Mouse (Mus musculus): ENCODE measurements around the gene Sox18. TPM values are rescaled to one million over a fixed set of nuclear protein-coding genes. Genes with fewer than 3 reads are reported as not detected.

The Sox18 gene
- total and polyA plus RNA-seq, 3 experiments, result 37.8 to 105 (median 46.2) TPM

DNA sequence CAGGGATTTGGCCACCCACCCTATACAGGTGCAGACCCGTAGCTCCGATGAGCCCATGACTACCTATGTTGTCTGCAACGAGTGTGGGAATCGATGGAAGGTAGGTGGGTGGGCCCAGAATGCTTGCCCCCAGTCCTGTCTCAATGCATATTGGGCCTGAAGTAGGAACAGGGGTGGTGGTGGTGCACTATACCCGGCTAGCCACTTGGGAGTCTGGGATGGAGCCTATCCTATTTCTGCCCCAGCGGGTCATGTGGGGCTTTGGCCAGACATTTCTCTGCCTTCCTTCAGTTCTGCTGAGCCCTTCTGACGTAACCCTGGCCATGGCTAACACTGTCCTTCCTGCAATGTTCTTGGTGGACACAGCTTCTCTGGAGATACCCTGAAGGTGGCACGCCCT is 16.1 kb upstream of the Sox18 start:
- TF ChIP-seq EP300 (IDR thresholded peaks at IDR 0.05; ENCODE audit: insufficient read depth, low read depth, low read length) (no peak), POLR2A (IDR thresholded peaks at IDR 0.05; ENCODE audit: insufficient read depth, low read depth, low read length) (no peak), CTCF (IDR thresholded peaks at IDR 0.05) (no peak)
- intact Hi-C loops (cut with DNase I), result no loop called here
- Histone ChIP-seq H3K4me3 (no peak overlapping the region), H3K27ac (no peak overlapping the region), H3K4me1 (ENCODE audit: control insufficient read depth, insufficient read depth, low read length) (no peaks in the 10 kb centered on the region), H3K9ac (ENCODE audit: low read depth, low read length) (no peak overlapping the region), H3K27me3 (ENCODE audit: control insufficient read depth, insufficient read depth, low read length) (no peaks in the 10 kb centered on the region), H3K36me3 (ENCODE audit: control insufficient read depth, insufficient read depth, low read length) (no peaks in the 10 kb centered on the region), H3K79me2 (replicated peaks; ENCODE audit: control insufficient read depth, insufficient read depth, low read length) (no peaks in the 10 kb centered on the region)
- DNase-seq, result peak in 1 of 2 experiments; percentile 1
- 92% methylated on average over 8 of the region's 8 CpGs for WGBS

DNA sequence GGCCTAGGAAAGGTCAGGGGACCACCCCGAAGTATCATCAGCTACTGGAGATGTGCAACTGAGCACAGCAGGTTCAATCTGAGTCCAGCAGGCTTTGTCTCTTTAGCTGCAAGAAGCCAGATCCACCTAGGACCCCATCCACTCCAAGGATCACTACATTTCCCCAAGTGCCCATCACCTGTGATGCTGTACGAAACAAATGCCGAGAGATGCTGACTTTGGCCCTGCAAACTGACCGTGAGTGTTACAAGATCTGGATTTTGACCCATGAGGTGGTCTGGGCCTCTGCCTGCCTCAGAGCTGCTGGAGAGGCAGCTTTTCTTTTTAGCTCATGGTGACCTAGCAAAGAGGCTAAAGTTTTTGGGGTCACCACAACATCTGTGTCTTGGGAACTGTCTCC is 14.2 kb upstream of the Sox18 start:
- Histone ChIP-seq H3K27me3 (ENCODE audit: control insufficient read depth, insufficient read depth, low read length) (no peaks in the 10 kb centered on the region), H3K9ac (ENCODE audit: low read depth, low read length) (no peak overlapping the region), H3K79me2 (replicated peaks; ENCODE audit: control insufficient read depth, insufficient read depth, low read length) (no peaks in the 10 kb centered on the region), H3K36me3 (ENCODE audit: control insufficient read depth, insufficient read depth, low read length) (no peaks in the 10 kb centered on the region), H3K4me1 (ENCODE audit: control insufficient read depth, insufficient read depth, low read length) (peaks cover 1% of the 10 kb centered on the region), H3K27ac (no peak overlapping the region), H3K4me3 (no peak overlapping the region)
- WGBS, result 92% methylated on average over 4 of the region's 4 CpGs
- intact Hi-C loops (cut with DNase I), result loop anchor here (2.0 kb wide), 1 partner anchor 21 kb away; no protein-coding TSS in a partner anchor
- peak in 1 of 2 experiments; percentile 1 for DNase-seq
- TF ChIP-seq CTCF (IDR thresholded peaks at IDR 0.05), result no peak
- TF ChIP-seq POLR2A (IDR thresholded peaks at IDR 0.05; ENCODE audit: insufficient read depth, low read depth, low read length), result no peak
- no peak for TF ChIP-seq EP300 (IDR thresholded peaks at IDR 0.05; ENCODE audit: insufficient read depth, low read depth, low read length)

DNA sequence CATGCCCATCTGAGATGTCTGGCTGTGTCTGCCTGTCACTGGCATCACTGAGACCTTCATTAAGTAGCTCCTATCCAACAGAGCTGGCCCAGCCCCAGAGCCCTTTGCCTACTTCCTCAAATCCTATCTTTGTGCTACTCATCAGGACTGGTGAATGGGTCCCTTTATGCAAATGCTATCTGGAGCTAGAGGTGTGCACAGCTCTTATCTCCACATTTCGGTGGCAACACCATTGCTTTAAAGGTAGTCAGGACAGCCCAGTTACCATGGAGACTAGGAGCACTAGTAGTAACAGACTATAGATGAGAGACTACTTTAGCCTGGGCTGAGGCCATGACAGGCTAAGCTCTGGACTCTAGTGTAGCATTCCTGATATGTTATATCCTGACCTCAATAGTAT is 13.3 kb upstream of the Sox18 start:
- H3K79me2 ChIP-seq (replicated peaks; ENCODE audit: control insufficient read depth, insufficient read depth, low read length), result no peaks in the 10 kb centered on the region
- H3K27ac ChIP-seq, result no peak overlapping the region
- no peak for DNase-seq
- H3K4me1 ChIP-seq (ENCODE audit: control insufficient read depth, insufficient read depth, low read length), result peaks cover 2% of the 10 kb centered on the region
- 74% methylated on average over 1 of the region's 1 CpGs for WGBS
- no peak overlapping the region for H3K9ac ChIP-seq (ENCODE audit: low read depth, low read length)
- no peaks in the 10 kb centered on the region for H3K36me3 ChIP-seq (ENCODE audit: control insufficient read depth, insufficient read depth, low read length)
- H3K4me3 ChIP-seq, result no peak overlapping the region
- intact Hi-C loops (cut with DNase I), result loop anchor here (2.0 to 5.0 kb wide), 3 partner anchors 22 to 162 kb away; partner anchors contain the start of gene Dnajc5
- TF ChIP-seq CTCF (IDR thresholded peaks at IDR 0.05) (no peak), POLR2A (IDR thresholded peaks at IDR 0.05; ENCODE audit: insufficient read depth, low read depth, low read length) (no peak), EP300 (IDR thresholded peaks at IDR 0.05; ENCODE audit: insufficient read depth, low read depth, low read length) (no peak)
- no peaks in the 10 kb centered on the region for H3K27me3 ChIP-seq (ENCODE audit: control insufficient read depth, insufficient read depth, low read length)

DNA sequence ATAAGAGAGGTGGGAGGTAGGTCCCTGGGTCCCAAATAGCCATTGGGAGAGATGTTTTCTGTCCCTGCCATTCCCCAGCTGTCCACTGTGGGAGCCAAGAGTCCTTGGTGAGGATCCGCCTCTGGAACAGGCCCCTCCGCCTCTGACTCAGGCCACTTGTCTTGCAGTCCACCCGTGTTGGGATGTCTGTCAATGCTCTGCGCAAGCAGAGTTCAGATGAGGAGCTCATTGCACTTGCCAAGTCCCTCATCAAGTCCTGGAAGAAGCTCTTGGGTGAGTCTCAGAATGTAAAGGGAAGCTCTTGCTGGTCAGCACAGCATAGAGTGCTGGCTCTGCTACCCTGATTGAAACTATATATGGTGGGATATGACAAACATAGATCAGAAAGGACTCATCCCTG is 11.9 kb upstream of the Sox18 start:
- H3K9ac ChIP-seq (ENCODE audit: low read depth, low read length), result no peak overlapping the region
- no peak overlapping the region for H3K27ac ChIP-seq
- no peaks in the 10 kb centered on the region for H3K36me3 ChIP-seq (ENCODE audit: control insufficient read depth, insufficient read depth, low read length)
- no peak overlapping the region for H3K4me3 ChIP-seq
- no peaks in the 10 kb centered on the region for H3K79me2 ChIP-seq (replicated peaks; ENCODE audit: control insufficient read depth, insufficient read depth, low read length)
- H3K27me3 ChIP-seq (ENCODE audit: control insufficient read depth, insufficient read depth, low read length), result no peaks in the 10 kb centered on the region
- WGBS, result 65% methylated on average over 4 of the region's 4 CpGs
- DNase-seq, result peak in 1 of 2 experiments; percentile 18
- peaks cover 4% of the 10 kb centered on the region for H3K4me1 ChIP-seq (ENCODE audit: control insufficient read depth, insufficient read depth, low read length)
- intact Hi-C loops (cut with DNase I), result loop anchor here (5.0 kb wide), 2 partner anchors 41 to 161 kb away; partner anchors contain the start of gene Dnajc5
- TF ChIP-seq CTCF (IDR thresholded peaks at IDR 0.05), result no peak
- no peak for TF ChIP-seq POLR2A (IDR thresholded peaks at IDR 0.05; ENCODE audit: insufficient read depth, low read depth, low read length)
- TF ChIP-seq EP300 (IDR thresholded peaks at IDR 0.05; ENCODE audit: insufficient read depth, low read depth, low read length), result no peak

DNA sequence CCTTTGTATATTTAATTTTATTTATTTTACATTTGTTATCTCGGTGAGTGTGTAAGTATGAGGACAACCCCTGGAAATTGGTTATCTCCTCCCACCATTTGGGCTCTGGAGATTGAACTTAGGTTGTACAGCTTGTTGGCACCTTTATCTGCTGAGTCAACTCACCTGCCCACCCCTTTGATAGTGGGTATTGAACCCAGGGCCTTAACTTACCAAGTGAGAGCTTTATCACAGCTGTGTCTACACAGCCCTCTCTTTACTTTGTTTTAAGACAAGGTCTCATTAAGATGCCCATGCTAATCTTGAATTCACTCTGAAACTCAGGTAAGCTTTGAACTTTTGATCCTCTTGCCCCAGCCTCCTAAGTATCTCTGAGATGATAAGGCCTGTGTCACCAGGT is 10.5 kb upstream of the Sox18 start:
- H3K79me2 ChIP-seq (replicated peaks; ENCODE audit: control insufficient read depth, insufficient read depth, low read length), result no peaks in the 10 kb centered on the region
- H3K4me3 ChIP-seq, result no peak overlapping the region
- H3K27ac ChIP-seq, result no peak overlapping the region
- 73% methylated on average over 1 of the region's 1 CpGs for WGBS
- DNase-seq, result no peak
- no peaks in the 10 kb centered on the region for H3K36me3 ChIP-seq (ENCODE audit: control insufficient read depth, insufficient read depth, low read length)
- TF ChIP-seq POLR2A (IDR thresholded peaks at IDR 0.05; ENCODE audit: insufficient read depth, low read depth, low read length), result no peak
- no peak for TF ChIP-seq EP300 (IDR thresholded peaks at IDR 0.05; ENCODE audit: insufficient read depth, low read depth, low read length)
- no peak for TF ChIP-seq CTCF (IDR thresholded peaks at IDR 0.05)
- intact Hi-C loops (cut with DNase I), result loop anchor here (5.0 kb wide), 2 partner anchors 40 to 160 kb away; partner anchors contain the start of gene Dnajc5
- peaks cover 5% of the 10 kb centered on the region for H3K4me1 ChIP-seq (ENCODE audit: control insufficient read depth, insufficient read depth, low read length)
- H3K27me3 ChIP-seq (ENCODE audit: control insufficient read depth, insufficient read depth, low read length), result no peaks in the 10 kb centered on the region
- no peak overlapping the region for H3K9ac ChIP-seq (ENCODE audit: low read depth, low read length)

DNA sequence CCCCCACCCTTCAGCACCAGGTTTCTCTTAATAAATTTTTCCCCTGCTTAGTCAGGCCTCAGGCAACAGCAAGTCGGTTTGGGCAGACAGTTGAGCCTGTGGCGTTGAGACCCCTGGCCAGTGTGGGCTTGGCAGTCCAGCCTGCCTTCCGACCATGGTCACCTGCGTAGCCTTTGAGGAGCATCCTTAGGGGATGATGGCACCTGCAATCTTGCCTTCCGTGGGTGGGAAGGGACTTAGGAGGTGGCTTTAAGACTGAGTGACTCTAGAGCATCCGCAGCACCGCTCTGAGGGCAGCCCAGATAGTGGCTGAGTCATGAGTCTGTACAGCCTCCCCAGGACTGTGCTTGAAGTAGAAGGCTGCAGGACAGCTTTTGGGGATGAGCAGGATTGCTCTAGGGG is 9.3 kb upstream of the Sox18 start:
- no peaks in the 10 kb centered on the region for H3K27me3 ChIP-seq (ENCODE audit: control insufficient read depth, insufficient read depth, low read length)
- DNase-seq, result no peak
- peak overlapping the region; percentile 88 for H3K9ac ChIP-seq (ENCODE audit: low read depth, low read length)
- TF ChIP-seq EP300 (IDR thresholded peaks at IDR 0.05; ENCODE audit: insufficient read depth, low read depth, low read length), result no peak
- no peak for TF ChIP-seq POLR2A (IDR thresholded peaks at IDR 0.05; ENCODE audit: insufficient read depth, low read depth, low read length)
- no peak for TF ChIP-seq CTCF (IDR thresholded peaks at IDR 0.05)
- peaks cover 7% of the 10 kb centered on the region for H3K4me1 ChIP-seq (ENCODE audit: control insufficient read depth, insufficient read depth, low read length)
- H3K4me3 ChIP-seq, result peak overlapping the region; percentile 76
- H3K79me2 ChIP-seq (replicated peaks; ENCODE audit: control insufficient read depth, insufficient read depth, low read length), result no peaks in the 10 kb centered on the region
- no peaks in the 10 kb centered on the region for H3K36me3 ChIP-seq (ENCODE audit: control insufficient read depth, insufficient read depth, low read length)
- intact Hi-C loops (cut with DNase I), result loop anchor here (5.0 kb wide), 2 partner anchors 38 to 158 kb away; partner anchors contain the start of gene Dnajc5
- 18% methylated on average over 7 of the region's 7 CpGs for WGBS
- peak overlapping the region; percentile 85; the same call in 1 of the 2 replicates for H3K27ac ChIP-seq
